Mouse (Mus musculus) MN1 (cell line): ENCODE measurements around the gene Ppil3.

ENCODE experiments used
- DNase-seq: peaks from one replicate; pipeline ENCODE4 v3.0.0-alpha.2; 2016; ENCODE audit warnings: low spot score

Gene Ppil3

DNA sequence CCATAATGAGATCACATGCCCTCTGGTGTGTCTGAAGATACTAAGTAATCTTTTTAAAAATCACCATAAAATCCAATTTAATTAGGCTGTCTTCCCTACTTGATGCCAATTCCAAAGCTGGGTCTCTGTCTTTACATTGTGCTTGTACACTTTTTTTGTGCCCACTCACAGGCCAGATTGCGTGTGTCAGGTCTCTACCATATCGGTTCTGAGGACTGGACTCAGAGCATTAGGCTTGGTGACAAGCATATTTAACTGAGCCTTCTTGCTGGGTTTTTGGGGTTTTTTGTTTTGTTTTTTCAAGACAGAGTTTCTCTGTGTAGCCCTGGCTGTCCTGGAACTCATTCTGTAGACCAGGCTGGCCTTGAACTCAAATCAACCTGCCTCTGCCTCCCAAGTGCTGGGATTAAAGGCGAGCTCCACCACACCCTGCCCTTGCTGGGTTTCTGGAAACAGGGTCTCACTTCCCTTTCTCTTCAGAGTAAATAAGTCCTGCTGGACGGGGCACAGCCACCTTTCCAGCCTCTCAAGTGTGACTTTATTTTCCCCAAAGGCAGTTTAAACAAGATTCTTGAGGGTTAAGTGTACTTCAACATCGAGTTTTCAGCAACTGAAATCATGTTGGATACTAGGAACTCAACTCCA is 35.6 kb downstream of the Ppil3 start:
- DNase-seq, result no peak

- no peak for DNase-seq
Measured at GRCm38 (mm10) chr1:58408141-58408540, 37.1 kb downstream of the Ppil3 start.

GRCm38 (mm10) chr1:58407321-58407720 is 38.0 kb downstream of the Ppil3 start:
- DNase-seq, result no peak

GRCm38 (mm10) chr1:58403745-58404144 is 41.5 kb downstream of the Ppil3 start:
- DNase-seq, result no peak

- DNase-seq, result no peak
Measured at GRCm38 (mm10) chr1:58401396-58401795, 43.9 kb downstream of the Ppil3 start.

DNA sequence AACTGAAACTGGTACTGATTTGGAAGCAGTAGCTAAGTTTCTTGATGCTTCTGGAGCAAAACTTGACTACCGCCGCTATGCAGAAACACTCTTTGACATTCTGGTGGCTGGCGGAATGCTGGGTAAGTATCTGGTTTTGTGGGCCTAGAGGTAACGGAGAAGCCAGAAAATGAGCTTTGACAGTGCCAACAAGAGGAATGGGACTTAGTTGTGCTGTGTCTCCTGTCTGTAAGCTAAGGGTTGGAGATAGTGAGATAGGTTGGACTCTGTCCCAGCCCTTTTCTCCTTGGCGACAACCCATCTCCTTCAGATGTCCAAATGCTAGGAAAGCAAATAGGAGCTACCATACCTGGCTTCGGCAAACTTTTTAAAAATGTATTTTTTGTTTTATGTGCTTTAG is 47.6 kb downstream of the Ppil3 start:
- DNase-seq, result no peak

DNA sequence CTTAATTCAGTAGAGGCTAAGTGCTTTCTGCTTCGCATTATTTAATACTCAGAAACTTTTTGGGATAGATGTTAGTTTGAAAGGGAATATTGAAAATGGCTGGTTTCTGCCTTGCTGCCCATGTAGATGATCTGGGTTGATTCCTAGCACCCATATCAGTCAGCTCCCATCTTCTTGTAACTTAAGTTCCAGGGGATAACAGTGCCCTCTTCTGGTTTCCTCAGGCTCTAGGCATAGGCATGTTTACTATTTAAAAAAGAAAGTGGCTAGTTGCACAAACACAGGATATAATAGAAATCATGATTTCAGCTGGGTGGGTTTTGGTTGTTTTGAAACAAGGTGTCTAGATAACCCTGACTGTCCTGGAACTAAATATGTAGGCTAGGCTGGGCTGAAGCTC is 49.1 kb downstream of the Ppil3 start:
- DNase-seq, result no peak

GRCm38 (mm10) chr1:58395341-58395740 is 49.9 kb downstream of the Ppil3 start:
- DNase-seq, result no peak

DNA sequence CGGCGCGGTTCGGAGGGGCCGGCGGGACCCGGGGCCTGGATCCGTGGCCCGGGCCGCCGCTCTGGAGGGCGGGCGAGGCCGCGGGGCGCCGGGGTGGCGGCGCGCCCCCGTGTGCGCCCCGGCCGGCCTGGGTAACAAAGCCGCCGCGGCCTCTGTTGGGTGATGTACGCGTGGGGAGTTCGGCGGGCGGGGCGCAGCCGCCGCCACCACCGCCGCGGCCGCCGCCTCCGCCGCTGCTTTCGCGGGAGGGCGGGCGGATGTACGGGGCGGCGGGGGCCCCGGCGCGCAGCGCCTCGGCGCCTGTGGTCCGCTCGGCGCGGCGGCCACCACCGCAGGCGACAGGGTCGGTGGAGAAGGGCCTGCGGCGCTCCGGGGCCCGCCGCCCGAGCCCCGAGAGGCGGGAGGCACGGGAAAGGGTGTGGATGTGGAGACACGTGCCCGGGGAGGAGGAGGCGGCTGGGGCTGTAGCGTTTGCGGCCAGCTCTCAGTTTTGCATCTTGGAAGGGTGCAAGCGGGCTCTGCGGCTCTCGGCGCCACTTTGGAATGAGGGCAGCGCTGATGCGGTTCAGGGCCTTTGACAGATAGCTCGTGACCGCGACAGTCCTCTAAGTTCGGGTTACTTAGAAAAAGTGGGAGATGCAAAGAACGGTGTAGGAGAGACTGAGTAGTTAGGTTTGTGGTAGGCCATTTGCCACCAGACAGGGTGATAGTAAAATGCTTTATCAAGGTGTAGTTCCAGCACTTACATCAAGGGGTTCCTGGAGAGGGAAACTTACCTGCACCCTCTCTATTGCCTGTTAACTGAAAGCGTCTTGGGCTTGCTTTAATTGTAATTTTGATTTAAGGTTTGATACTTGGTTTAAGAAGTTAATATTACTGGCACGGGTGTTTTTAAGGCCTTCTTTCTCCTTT is 51.7 kb downstream of the Ppil3 start:
- peak; percentile 60 for DNase-seq

- DNase-seq, result peak; percentile 92
Measured at GRCm38 (mm10) chr1:58392652-58393283, 52.5 kb downstream of the Ppil3 start, which contains the start of gene Bzw1. Gene Bzw1, plus strand, starts transcription at chr1:58392898.

GRCm38 (mm10) chr1:58392268-58392651 is 53.0 kb downstream of the Ppil3 start:
- peak; percentile 68 for DNase-seq

DNA sequence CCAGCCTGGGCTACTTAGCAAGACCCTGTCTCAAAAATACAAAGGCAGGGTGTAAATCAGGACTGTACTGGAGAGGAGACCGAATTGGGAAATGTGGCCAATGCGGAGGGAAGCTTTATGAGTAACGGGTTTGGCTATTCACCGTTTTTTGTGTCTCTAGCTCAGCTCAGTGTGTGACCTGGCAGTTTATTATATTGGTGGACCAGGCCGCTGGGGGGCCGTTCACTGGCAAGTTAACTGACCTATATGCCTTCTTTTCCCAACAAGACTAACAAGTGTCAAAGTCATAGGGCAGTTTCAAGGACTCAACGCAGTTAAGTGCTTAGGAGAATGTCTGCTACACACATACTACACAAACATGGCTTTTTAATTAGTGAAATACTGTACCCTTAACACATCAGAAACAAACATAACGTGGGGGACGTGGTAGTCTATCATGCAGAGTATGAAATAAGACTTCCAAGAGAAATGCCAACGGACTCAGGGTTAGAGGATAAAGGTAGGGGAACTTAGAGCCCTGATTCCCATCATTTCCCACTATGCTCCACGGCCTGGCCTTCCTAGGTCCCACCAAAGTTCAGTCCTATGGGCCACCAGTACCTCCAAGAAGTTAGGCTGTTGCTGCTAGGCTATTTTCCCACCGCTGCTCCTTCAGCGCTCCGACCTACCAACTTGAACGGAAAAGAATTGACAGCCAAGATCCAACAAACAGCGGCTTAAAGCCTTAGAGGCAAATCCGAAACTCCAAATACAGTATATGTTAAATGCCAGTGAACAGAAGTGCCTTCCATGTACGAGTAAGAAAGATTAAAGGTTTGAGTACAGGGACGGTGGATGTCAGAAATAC is 53.6 kb downstream of the Ppil3 start:
- no peak for DNase-seq

- DNase-seq, result no peak
Measured at GRCm38 (mm10) chr1:58382586-58383281, 62.6 kb downstream of the Ppil3 start.
